Mouse (Mus musculus): ENCODE results near the gene Ttc41. TPM values are rescaled to one million over a fixed set of nuclear protein-coding genes. Genes with fewer than 3 reads are reported as not detected.
A peak's percentile ranks its signal among the peaks of the same experiment; 100 is the strongest.
"Not testable (repeated sequence)": the region's sequence is repeated elsewhere in the genome, so short reads cannot be mapped to it uniquely, and the experiment has no call there.

Ttc41 gene
- 1 to 10 TPM; 2.2 to 2.4 TPM for total RNA-seq (2021)
- long read RNA-seq, experiment 1, partial matches to known transcripts: 1 of 2 reads
- long read RNA-seq, experiment 1, other reads (novel, unspliced or antisense): 1 of 2 reads
- long read RNA-seq, experiment 2, full-length matches to known transcripts: 1 of 4 reads
- long read RNA-seq, experiment 2, partial matches to known transcripts: 1 of 4 reads
- long read RNA-seq, experiment 2, other reads (novel, unspliced or antisense): 2 of 4 reads

DNA sequence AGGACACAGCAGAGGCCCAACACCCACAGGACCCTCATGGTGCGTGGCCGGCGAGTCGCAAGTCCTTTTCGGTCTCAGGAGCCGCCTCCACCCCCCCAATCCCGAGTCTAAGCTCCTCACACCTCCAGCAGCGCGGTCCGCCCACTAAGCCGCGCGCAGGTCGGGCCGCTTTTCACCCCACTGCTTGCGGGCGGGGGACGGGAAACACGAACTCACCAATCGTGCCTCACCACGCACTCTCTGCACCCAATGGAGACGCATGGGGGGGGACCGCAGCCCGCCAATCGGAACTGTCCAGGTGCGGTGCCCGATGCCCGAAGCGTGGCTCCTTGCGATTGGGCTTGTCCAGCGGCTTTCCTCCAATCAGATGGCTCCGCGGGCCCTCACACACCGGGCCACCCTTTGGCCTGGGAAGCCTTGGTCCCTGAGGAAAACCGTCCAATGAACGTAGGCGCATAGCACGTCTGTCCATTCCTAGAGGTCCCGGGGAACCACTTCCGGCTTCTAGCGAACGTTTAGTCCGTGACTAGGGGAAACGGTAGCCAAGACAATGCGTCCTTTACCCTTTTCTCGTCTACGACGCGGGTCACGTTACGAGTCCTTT, at the start of gene Ttc41, which contains the start of gene Hsp90b1:
Gene Ttc41, plus strand, starts transcription at position 494 of the 604 bp plus-strand sequence.
Gene Hsp90b1, minus strand, starts transcription at position 192 of the 604 bp plus-strand sequence.
- DNase-seq (ENCODE audit: low spot score in 2 of 2): peak; percentile 95 to 96

DNA sequence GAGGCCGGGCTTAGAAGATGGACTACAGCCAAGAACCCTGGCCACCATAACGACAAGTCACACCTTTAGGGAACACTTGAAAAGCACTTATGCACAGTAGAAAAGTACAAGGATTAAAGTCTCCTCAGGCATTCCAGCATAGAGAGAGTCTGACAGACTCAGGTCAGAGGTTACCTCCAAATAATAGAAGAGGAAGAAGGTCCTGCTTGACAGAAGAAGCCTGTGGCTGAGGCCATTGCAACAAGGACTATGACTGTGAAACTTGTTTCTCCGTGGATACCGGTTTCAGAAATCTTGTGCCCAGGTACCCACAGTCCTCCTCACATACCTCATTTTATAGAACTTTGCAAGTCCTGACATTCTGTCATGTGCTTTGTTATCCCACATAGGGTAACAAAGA, 35.1 kb upstream of the Ttc41 start:
- DNase-seq (ENCODE audit: low spot score in 2 of 2): not testable (repeated sequence)

DNA sequence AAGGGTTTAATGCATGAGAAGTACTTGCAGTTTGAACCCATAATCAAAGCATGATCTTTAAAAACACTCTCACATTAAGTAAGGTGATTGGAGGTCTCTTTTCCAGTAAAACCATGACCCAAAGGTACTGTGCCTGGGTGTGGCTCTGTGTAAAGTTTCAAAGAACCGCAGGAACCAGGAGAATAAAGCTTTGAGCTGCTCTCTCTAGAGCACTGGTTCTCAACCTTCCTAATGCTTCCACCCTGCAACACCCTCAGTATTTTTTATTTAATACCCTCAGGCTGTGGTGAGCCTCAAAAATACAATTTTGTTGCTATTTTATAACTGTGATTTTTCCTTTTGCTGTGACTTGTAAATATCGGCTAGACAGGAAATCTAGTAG, 20.8 kb upstream of the Ttc41 start:
- DNase-seq (ENCODE audit: low spot score in 2 of 2): not testable (repeated sequence)

DNA sequence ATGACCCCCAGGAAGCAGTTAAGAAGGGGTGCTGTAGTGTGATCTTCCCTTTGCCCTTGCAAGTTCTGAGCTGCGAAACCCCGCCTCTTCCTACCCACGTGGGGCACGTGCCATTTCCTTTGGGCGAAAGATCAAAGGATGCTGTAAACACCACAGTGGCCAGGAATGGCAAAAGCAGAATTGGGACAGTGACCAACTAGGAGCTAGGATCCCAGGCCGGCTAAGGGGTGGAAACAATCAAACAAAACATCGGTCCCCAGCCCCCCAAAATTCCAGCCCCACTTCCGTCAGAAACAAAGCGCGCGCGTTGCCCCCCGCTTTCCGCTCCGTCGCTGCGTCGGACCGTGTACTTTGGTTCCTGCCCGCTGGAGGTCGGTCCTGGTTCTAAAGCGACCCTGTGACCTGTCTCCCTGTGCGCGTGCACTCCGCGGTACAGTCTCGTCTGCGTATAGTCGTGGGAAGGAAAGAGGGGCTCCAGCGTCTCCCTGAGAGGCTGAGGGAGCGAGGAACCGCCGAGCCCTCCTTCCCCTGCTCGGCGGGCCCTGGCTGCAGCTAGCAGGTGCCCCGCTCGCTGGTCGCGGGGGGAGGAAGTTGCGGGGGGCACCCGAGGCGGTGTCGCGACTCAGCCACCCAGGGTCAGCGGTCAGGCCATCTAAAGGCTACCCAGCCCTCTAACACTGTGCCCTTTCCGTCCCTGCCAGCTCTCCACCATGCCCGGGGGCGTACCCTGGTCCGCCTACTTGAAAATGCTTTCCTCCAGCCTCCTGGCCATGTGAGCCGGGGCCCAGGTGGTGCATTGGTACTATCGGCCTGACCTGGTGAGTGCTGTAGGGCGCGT, 20.2 kb upstream of the Ttc41 start:
- peak; percentile 70 to 81 for DNase-seq (ENCODE audit: low spot score in 2 of 2)

DNA sequence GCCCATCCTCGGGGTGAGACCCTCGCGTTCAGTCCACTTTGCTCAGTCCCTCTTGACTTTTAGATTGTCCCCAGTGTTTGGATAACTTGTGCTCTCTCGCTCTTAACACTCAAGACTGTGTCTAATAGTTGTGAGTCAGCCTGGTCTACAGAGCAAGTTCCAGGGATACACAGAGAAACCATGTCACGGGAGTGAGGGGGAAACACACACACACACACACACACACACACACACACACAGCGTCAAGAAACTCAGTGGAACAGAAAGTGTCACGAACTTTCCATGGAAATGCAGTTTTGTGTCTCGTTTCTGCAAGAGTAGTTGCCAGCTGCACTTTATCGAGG, 19.6 kb upstream of the Ttc41 start:
- not testable (repeated sequence) for DNase-seq (ENCODE audit: low spot score in 2 of 2)

DNA sequence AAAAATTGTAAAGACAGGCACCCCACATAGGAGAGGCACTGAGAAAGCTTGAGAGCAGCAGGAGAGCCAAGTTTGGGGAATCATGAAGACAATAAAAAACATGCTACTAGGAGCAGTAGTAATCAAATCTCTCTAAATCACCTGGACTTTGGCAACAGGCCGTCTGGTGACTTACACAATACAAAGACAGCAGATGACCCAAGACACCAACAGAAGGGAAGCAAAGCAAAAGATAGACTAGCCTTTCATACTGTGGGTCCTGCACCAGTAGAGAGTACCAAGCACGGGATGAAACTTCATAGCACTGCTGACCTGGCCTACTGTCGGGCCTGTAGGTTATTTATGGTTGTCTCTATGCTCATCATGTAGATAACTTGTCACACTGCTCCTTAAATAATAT, 5.4 kb upstream of the Ttc41 start:
- no peak for DNase-seq (ENCODE audit: low spot score in 2 of 2)

DNA sequence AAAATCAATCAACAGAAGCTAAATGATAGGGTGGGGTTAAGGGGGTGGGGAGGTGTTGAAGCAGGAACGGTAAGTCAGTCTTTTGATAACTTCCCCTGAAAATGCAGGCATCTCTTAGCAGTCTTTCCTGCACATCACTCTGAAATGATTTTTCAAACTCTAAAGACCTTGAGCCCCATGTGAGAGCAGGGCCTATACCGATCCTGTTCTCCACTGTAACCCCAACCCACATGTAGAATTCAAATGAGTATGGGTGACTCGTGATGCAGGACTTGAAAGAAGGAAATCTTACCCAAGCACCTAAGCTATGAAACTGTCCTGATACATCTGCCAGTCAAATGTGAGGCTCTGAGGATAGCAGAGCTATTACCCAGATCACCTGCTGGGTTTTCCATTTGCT, 4.6 kb upstream of the Ttc41 start:
- no peak for DNase-seq (ENCODE audit: low spot score in 2 of 2)

DNA sequence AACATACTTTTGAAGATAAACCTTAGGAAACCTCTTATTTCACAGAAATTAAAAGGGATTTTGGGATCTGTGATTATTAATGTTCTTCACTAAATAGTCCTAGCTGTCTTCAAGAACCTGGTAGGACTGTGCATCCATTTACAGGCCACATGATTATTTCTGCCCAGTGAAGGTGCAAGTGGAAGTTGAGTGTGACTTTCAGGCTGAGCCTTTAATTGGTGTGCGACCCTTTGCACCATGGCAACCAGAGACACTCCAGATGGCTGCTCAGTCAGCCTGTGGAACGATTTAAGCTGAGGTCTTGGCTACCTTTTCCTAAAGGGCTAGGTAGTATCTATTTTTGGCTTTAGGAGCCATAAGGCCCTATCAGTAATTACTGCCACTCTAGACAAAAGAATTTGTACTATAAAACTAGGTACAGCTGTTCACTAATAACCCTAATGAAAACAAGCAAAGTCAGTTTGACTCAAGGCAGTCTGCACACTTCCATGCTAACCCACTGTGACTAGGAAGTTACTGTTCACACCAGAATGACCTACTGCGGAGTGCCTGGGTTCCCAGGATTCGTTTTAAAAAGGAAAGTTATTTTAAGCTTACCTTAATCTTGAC, 3.2 kb upstream of the Ttc41 start:
- no peak for DNase-seq (ENCODE audit: low spot score in 2 of 2)

DNA sequence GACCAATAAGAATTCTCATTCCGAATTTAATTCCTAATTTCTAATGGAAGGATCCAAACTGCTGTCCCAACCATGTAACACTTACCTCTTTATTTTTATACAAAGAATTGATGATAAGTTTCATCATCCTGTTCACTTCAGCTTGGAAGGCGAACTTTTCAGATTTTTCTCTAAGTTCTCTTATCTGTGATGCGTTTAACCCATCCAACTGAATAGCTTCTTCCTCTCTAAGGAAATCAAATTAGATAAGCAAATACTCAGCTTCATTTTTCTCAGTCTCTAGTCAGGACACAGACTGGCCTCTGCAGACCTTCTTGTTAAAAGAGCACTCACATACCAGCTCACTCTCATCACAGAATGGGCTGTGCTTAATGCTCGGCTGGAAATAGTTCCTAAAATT, 2.2 kb upstream of the Ttc41 start:
- DNase-seq (ENCODE audit: low spot score in 2 of 2): no peak

DNA sequence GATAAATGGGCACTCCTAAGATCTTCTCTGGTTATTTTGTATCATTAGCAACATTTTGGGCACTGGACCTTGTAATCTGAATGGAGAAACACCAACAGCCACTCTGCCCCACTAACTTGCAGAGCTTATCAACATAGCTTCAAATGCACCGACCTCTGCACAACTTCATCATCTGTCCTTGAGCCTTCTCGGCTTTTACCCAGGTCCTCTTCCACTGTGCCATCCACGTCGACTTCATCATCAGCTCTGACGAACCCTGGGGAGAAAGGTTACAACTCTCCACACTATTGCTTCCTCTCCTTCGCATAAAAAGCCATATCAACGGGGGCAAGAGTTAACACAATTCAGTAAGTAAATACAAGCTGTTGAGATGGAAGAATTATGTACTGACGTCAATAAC, 1.5 kb upstream of the Ttc41 start:
- no peak for DNase-seq (ENCODE audit: low spot score in 2 of 2)

DNA sequence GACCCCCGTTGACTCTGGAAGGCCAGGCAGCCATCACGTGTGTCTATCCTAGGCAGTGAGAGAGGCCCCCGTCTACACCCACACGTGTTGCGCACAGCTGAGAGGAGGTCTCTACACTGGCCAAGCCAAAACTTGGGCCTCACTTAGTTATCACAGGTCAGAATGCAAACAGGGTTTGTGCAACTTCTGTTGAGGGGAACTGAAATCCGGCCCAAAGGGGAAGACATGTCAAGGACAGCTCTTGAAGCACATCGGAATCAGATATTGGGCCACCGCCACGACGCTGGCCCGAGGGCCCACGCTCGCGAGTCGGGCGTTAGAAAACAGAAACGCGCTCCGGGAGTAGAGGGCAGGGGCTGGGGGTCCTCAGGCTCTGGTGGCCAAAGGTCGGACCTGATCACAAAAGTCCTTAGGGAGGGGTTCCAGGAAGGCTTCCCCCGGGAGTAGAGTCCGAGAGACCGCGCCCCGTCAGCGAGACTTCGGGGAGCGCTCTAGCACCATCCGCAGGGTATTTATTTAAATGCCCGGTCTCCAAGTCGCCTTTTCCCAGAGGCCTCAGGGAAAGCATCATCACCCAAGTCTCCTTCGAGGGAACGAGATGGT, 921 bp upstream of the Ttc41 start:
- DNase-seq (ENCODE audit: low spot score in 2 of 2): peak; percentile 19 to 23

DNA sequence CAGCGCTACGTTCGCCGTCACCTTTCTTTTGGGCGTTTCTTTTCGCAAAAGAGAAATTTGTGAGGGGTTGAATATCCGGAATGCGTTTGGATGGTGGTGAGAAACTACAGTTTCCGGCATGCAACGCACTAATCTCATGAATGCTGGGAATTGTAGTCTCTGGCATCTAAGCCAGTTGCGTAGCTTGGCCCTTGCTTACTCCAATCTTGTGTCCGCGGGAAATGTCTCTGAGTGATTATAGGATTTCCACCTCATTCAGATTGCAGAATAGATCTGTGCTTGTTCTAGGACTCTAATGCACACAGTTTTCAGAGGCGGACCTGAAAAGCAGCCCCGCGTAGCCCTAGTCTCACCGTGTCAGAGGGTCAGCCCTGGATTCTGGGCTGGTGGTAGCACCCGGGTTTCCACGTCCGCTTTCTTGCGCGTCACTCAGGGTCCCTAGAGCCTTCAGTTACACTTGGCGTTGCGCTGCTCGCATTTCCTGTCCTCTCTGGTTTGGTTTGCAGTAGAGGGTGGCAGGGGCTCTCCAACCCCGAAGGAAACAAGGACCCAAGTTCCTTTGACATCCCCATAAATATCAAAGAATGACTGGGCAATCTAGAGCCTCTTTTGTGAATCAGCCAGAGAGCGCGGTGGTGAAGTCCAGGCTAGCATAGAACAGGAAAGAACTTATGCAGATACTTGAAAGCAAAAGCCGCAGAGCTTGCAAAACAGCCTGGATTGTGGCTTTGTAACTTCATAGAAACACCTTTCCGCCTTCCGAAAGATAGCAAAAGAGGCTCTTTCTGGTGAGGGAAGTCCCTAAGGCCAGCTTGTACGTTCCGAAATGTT, 526 bp downstream of the Ttc41 start:
- peak; percentile 32 to 65 for DNase-seq (ENCODE audit: low spot score in 2 of 2)

DNA sequence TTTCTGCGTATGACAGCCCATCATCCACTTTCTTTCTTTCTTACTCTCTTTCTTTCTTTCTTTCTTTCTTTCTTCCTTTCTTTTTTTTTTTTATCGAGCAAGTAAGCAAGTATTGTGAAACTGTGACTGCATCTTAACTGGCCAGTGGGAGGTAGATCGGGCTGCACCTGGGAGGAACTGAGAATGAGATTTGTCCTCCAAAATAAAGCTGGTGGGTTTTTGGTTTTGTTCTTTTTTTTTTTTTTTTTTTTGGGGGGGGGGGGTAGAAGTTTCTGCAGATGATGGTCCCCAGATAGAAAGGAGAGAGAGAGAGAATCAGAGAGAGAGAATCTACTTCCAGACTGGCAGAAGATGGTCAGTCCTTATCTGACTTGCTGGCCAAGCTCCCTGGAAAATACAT, 1.5 kb downstream of the Ttc41 start:
- no peak for DNase-seq (ENCODE audit: low spot score in 2 of 2)

DNA sequence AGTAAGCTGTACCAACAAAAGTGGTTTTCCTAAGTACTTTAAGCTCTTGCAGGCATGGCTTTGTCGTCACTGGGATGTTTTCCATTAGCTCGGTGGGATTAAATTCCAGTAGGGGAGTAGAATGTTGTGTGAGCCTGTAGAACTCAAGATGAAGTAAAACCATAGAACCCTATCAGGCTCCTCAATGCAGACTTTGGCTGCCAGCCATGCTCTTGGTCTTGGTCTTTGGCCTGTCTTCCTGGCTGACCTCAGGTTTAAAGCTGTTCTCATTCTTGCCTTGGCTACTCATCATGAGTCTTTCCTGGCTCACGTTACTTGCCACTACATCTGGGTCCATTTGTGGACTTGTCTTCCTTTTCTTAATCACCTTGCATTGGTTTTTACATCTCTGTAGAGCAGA, 6.5 kb downstream of the Ttc41 start:
- no peak for DNase-seq (ENCODE audit: low spot score in 2 of 2)

DNA sequence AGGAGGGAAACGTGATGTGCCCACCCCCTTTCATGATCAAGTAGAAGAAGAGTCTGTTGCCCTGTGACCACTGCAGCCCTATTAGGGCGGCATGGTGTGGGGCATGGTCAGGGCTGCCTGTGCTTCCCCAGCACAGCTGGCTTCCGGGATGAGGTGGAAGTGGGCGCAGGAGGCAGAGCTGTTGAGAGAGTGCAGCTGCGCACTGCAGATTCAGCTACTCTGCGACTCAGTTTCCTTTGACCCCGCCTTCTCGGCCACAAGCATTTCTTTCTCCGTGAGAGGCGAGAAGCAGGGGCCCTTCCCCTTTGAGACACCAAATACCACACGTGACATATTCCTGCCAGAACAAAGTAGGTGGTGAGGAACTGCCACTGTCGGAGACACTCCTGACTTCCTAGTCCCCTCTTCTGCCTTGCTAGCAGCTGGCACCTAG, 22.0 kb downstream of the Ttc41 start:
- peak in 1 of 2 experiments; percentile 24 for DNase-seq (ENCODE audit: low spot score in 2 of 2)

DNA sequence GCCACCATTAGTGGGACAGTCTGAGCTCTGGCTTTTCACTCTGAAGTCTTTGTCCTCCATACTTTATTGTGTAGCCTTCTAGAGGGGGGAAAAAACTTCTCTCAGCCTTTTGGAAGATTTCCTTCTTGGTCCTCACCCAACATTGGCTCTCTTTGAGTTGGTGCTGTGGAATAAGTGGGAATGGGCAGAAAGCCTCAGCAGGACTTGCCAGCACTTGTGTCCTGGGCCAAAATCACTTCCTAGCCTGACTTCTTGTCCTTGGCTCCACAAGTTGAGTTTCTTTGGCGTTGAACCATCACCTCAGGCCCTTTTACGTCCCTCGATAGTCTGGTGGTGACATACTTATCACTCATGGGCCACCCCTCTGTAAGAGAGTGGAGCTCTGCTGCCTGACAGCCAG, 22.6 kb downstream of the Ttc41 start:
- DNase-seq (ENCODE audit: low spot score in 2 of 2): no peak

DNA sequence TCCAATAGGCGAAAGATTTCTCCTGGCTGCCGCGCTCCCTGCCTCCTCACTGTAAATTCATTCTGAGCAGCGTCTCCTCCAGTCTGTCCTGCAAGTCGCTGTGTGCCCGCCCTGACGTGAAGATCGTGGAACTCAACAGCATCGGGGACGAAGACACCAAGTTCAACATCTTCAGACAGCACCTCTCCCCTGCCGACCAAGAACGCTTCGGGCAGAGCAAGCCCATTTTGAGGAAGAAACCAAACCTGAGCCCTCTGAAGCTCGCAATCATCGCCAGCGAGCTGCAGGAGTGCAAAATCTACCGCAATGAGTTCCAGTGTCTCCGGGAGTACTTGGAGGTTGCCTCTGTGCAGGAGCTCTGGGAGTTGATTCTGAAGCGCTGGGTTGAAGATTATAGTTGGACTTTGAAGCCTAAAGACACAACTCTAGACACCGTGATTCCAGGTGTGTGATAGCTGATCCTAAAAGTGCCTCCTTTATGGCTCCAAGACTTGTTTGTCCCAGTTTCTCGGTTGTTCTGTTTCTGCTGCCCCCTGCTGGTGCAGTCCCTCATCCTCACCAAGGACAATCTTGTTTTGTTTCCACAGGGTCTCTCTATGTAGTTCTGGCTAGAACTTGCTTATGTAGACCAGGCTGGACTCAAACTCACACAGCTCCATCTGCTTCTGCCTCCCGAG, 25.4 kb downstream of the Ttc41 start:
- DNase-seq (ENCODE audit: low spot score in 2 of 2): peak; percentile 64 to 83

DNA sequence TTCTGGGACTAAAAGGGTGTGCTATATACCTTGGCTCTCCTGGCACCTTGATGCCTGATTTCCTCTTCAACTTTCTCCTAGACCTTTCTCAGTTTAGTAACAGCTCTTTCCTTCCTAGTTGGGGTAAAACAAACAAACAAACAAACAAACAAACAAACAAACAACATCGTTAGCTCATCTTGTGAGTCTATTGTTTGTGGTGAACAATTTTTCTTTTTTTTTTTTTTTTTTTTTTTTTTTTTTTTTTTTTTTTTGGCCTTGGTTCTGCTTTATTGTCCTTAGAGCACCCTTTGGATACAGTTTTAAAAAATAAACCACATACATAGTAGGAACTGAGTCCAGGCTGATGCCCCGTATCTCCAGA, 25.9 kb downstream of the Ttc41 start:
- no peak for DNase-seq (ENCODE audit: low spot score in 2 of 2)

DNA sequence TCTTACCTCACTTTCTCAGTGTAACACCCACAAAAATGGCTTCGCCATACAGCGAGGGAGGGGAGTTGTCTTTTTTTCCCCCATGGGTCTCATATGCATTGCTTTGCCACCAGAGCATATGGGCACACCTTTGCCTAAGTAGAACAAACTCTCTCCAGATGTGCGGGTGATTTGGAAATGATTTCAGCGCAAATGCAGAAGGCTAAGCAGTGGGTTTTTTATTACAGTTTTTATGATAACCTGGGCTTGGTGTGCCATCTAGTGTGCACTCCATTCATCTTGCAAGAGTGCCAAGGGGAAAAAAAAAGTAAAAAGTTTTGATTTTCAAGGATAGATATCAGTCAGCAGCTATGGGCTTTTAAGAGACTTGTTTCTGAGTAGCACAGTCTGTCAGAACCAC, 29.4 kb downstream of the Ttc41 start:
- no peak for DNase-seq (ENCODE audit: low spot score in 2 of 2)

DNA sequence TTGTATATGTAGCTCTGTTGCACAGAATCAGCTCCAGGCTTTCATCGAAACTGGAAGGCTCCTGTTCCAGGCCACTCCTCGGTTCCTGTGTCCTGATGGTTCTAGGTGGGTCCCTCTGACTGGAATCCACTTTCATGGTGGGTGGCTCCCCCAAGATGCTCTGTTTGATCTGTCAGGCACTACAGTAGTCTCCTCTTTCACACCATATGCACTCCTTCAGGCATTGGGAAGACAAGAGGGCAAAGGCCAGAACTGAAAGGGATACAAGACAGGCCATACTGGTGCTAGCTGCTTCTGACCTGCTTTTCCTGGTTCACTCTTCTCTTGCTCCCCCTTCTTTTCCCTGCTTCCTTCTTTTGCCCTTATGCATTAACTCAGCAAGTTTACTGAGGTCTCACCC, 37.3 kb downstream of the Ttc41 start:
- peak in 1 of 2 experiments; percentile 4 for DNase-seq (ENCODE audit: low spot score in 2 of 2)
